Comparison of ENCODE assay signal across 8 mouse cellular contexts in genomic region chr1:69241502-69242214, GRCm38 (mm10).
DNase-seq lines count a peak whose midpoint lies in the region; ATAC-seq and TF ChIP-seq lines count a peak whose summit lies in the region.

No protein-coding gene starts in this region.

- no peaks in the 10 kb centered on the region for H3K9me3 ChIP-seq in ES-E14 (ENCODE audit: control insufficient read depth, insufficient read depth, low read depth, low read length)
- no peaks in the 10 kb centered on the region for H3K9me3 ChIP-seq in forebrain, embryonic 14.5 days (replicated peaks; ENCODE audit: control insufficient read depth, low read length)
- H3K9me3 ChIP-seq in hindbrain, embryonic 11.5 days (ENCODE audit: control insufficient read depth, low read length), result no peaks in the 10 kb centered on the region
- H3K9me3 ChIP-seq in lung, embryonic 14.5 days (ENCODE audit: low read depth, low read length), result no peaks in the 10 kb centered on the region

- peak; percentile 92 for ATAC-seq in forebrain, embryonic 14.5 days
- peak; percentile 92 for ATAC-seq in hindbrain, embryonic 11.5 days (ENCODE audit: low FRiP score)
- peak; percentile 97 for ATAC-seq in lung, embryonic 14.5 days (ENCODE audit: insufficient read depth)

- no peak overlapping the region for H3K27ac ChIP-seq in ES-E14 (ENCODE audit: insufficient read depth, low read depth, low read length, poor library complexity, severe bottlenecking)
- H3K27ac ChIP-seq in forebrain, embryonic 14.5 days (ENCODE audit: low read depth, low read length), result no peak overlapping the region
- no peak overlapping the region for H3K27ac ChIP-seq in hindbrain, embryonic 11.5 days (ENCODE audit: low read depth, low read length)
- H3K27ac ChIP-seq in lung, embryonic 14.5 days (ENCODE audit: low read depth), result no peak overlapping the region

- no peak overlapping the region for H3K4me3 ChIP-seq in ES-E14 (ENCODE audit: insufficient read depth in 1 of 2, low read depth in 1 of 2, low read length in 2 of 2, poor library complexity in 1 of 2, severe bottlenecking in 1 of 2)
- H3K4me3 ChIP-seq in forebrain, embryonic 14.5 days (ENCODE audit: low read depth, low read length), result peak overlapping the region; percentile 29
- no peak overlapping the region for H3K4me3 ChIP-seq in hindbrain, embryonic 11.5 days (ENCODE audit: low read depth, low read length)
- peak overlapping the region; percentile 30 for H3K4me3 ChIP-seq in lung, embryonic 14.5 days (ENCODE audit: low read depth, low read length)

- no peaks in the 10 kb centered on the region for H3K36me3 ChIP-seq in ES-E14 (ENCODE audit: control insufficient read depth, insufficient read depth, low read length, poor library complexity, severe bottlenecking)
- no peaks in the 10 kb centered on the region for H3K36me3 ChIP-seq in forebrain, embryonic 14.5 days (ENCODE audit: control insufficient read depth, insufficient read depth, low read length)
- H3K36me3 ChIP-seq in hindbrain, embryonic 11.5 days (ENCODE audit: control insufficient read depth, insufficient read depth, low read length), result no peaks in the 10 kb centered on the region
- H3K36me3 ChIP-seq in lung, embryonic 14.5 days (ENCODE audit: insufficient read depth), result no peaks in the 10 kb centered on the region

- no peak overlapping the region for H3K9ac ChIP-seq in ES-E14 (ENCODE audit: insufficient read depth, low read depth, low read length, poor library complexity, severe bottlenecking)
- peak overlapping the region; percentile 56 for H3K9ac ChIP-seq in forebrain, embryonic 14.5 days (ENCODE audit: low read length)
- no peak overlapping the region for H3K9ac ChIP-seq in hindbrain, embryonic 11.5 days (ENCODE audit: low read depth, low read length)
- H3K9ac ChIP-seq in lung, embryonic 14.5 days, result peak overlapping the region; percentile 42

- peak; percentile 22 for DNase-seq in ES-E14 (ENCODE audit: low read depth, low spot score)
- DNase-seq in c-Kit-positive CD71-negative TER-119-negative erythroid progenitor cells, embryonic 14.5 days (ENCODE audit: low read depth), result peak; percentile 47
- DNase-seq in forebrain, embryonic 14.5 days (ENCODE audit: low spot score), result peak; percentile 79
- peak; percentile 83 for DNase-seq in hindbrain, embryonic 11.5 days (ENCODE audit: low spot score)
- peak; percentile 50 for DNase-seq in layer of hippocampus, adult 9-10 months (ENCODE audit: low spot score)
- DNase-seq in lung, embryonic 14.5 days, result peak; percentile 88
- peak; percentile 33 for DNase-seq in ovary, postnatal 10 days (ENCODE audit: low spot score)
- DNase-seq in urinary bladder, postnatal 36 days (ENCODE audit: low spot score in 2 of 2), result peak; percentile 52 to 69

- WGBS in forebrain, embryonic 14.5 days, result 3% methylated on average over 11 of the region's 11 CpGs
- 23% methylated on average over 11 of the region's 11 CpGs for WGBS in hindbrain, embryonic 11.5 days
- WGBS in lung, embryonic 14.5 days, result 10% methylated on average over 11 of the region's 11 CpGs

- no peaks in the 10 kb centered on the region for H3K27me3 ChIP-seq in forebrain, embryonic 14.5 days (replicated peaks; ENCODE audit: control insufficient read depth, insufficient read depth, low read length)
- no peaks in the 10 kb centered on the region for H3K27me3 ChIP-seq in hindbrain, embryonic 11.5 days (ENCODE audit: control insufficient read depth, insufficient read depth, low read length)
- H3K27me3 ChIP-seq in lung, embryonic 14.5 days (ENCODE audit: insufficient read depth, low read length), result no peaks in the 10 kb centered on the region

- in situ Hi-C loops in ES-E14 (cut with MboI; ENCODE audit: low sequenced_read_pairs in 2 of 2, unreplicated experiment in 2 of 2), result loop anchor here (10.0 to 25.0 kb wide), 2 partner anchors 521 to 533 kb away; no protein-coding TSS in a partner anchor

- H3K4me1 ChIP-seq in ES-E14 (ENCODE audit: control insufficient read depth in 2 of 2, insufficient read depth in 2 of 2, low read length in 2 of 2, poor library complexity in 1 of 2), result no peaks in the 10 kb centered on the region
- H3K4me1 ChIP-seq in forebrain, embryonic 14.5 days (ENCODE audit: control insufficient read depth, insufficient read depth, low read length), result no peaks in the 10 kb centered on the region
- H3K4me1 ChIP-seq in hindbrain, embryonic 11.5 days (replicated peaks; ENCODE audit: control insufficient read depth, insufficient read depth, low read length), result no peaks in the 10 kb centered on the region
- no peaks in the 10 kb centered on the region for H3K4me1 ChIP-seq in lung, embryonic 14.5 days (ENCODE audit: insufficient read depth)

- TF ChIP-seq CTCF in lung, embryonic 14.5 days (IDR thresholded peaks at IDR 0.05; ENCODE audit: low read depth), result peak; percentile 93

- H3K4me2 ChIP-seq in forebrain, embryonic 14.5 days (ENCODE audit: low read length), result peak overlapping the region; percentile 57
- no peak overlapping the region; the same call in 1 of the 2 replicates for H3K4me2 ChIP-seq in hindbrain, embryonic 11.5 days (replicated peaks; ENCODE audit: low read depth, low read length)
- H3K4me2 ChIP-seq in lung, embryonic 14.5 days, result peak overlapping the region; percentile 60

TF ChIP-seq in ES-E14, 5 proteins besides CTCF, POLR2A, EP300 and RAD21:
- TF ChIP-seq ZC3H11A (IDR thresholded peaks at IDR 0.05; ENCODE audit: borderline replicate concordance, low read depth, low read length) (peak; percentile 56; the same call in 1 of the 2 replicates), HCFC1 (IDR thresholded peaks at IDR 0.05; ENCODE audit: borderline replicate concordance, insufficient read depth, low read length) (no peak)

Comparison
In these comparisons a context has a peak if more than half of its experiments do, and no peak if none do; other contexts are left out.
1. DNase-seq: peak in every context shown above with its lines; median percentile 88 in lung, embryonic 14.5 days; 83 in hindbrain, embryonic 11.5 days; 79 in forebrain, embryonic 14.5 days; 60 in urinary bladder, postnatal 36 days; 50 in layer of hippocampus, adult 9-10 months; 47 in c-Kit-positive CD71-negative TER-119-negative erythroid progenitor cells, embryonic 14.5 days; 33 in ovary, postnatal 10 days; 22 in ES-E14.
2. H3K4me3 ChIP-seq: peak in forebrain, embryonic 14.5 days (single experiment) and lung, embryonic 14.5 days (single experiment); none in ES-E14 (0 of 2) and hindbrain, embryonic 11.5 days (single experiment).
3. H3K9ac ChIP-seq: peak in forebrain, embryonic 14.5 days (single experiment) and lung, embryonic 14.5 days (single experiment); none in ES-E14 (single experiment) and hindbrain, embryonic 11.5 days (single experiment).
4. Peak in every context shown above with its lines, with median percentiles within 50 percentile points of each other: ATAC-seq.